Mouse (Mus musculus): ENCODE data around the gene Cdkn3. TPM values are rescaled to one million over a fixed set of nuclear protein-coding genes. Genes with fewer than 3 reads are reported as not detected.
"Not testable (repeated sequence)": the region's sequence is repeated elsewhere in the genome, so short reads cannot be mapped to it uniquely, and the experiment has no call there.

The Cdkn3 gene
- polyA plus RNA-seq, 1 experiment from 2014 or later = 47.3 TPM

DNA sequence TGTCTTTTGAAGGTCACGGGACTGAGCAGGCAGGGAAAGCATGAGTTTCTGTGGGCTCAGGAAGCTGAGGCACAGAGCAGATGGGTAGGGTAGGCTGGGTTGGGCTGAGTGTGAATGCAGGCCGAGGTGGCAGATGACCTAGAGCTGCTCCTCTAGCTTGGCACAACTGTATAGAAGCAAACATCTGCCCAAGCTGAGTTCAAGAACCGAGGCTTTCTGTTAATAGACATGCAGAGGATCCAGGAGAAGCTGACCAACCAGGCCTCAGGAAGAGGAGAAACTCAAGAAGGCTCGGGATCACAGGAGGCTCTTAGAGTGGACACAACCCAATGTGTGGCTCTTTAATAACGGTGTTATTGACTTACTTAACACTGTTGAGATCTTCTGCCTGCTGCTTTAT is 45.8 kb downstream of the Cdkn3 start:
- 82% methylated on average over 5 of the region's 5 CpGs for WGBS
- no peak for ATAC-seq (ENCODE audit: extremely low read depth, insufficient number of reproducible peaks, low FRiP score, low TSS enrichment)

DNA sequence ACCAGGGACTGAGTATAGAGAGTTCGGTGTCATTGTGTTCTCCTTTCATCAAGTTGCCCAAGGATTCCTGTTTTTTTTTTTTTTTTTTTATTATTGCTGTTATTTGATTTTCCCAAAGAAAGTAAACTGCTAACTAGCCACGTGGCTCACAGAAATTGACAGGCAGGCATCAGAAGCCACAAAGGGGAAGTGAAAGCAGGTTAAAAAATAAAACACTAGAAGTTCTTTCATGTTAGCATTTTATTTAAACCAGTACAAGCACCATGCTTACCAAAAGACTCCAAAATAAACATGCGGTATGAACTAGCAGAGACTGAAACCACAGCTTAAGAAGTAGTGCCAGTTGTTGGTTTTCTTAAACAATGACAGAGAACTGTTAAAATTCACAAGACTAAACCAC is 47.6 kb downstream of the Cdkn3 start:
- Histone ChIP-seq H3K27me3 (replicated peaks) (no peaks in the 10 kb centered on the region), H3K9ac (no peak overlapping the region), H3K27ac (replicated peaks) (no peak overlapping the region), H3K9me3 (no peaks in the 10 kb centered on the region), H3K4me3 (no peak overlapping the region), H3K36me3 (peaks cover 61% of the 10 kb centered on the region), H3K4me1 (0 out of 2 replicates have a peak, but pooled peaks cover 6% of the 10 kb centered on the region), H3K4me2 (no peak overlapping the region)
- 83% methylated on average over 3 of the region's 3 CpGs for WGBS
- ATAC-seq (ENCODE audit: extremely low read depth, insufficient number of reproducible peaks, low FRiP score, low TSS enrichment) = no peak

More for the DNA sequence above, 45.8 kb downstream of the Cdkn3 start:
- 0 out of 2 replicates have a peak, but pooled peaks cover 6% of the 10 kb centered on the region for H3K4me1 ChIP-seq
- H3K4me3 ChIP-seq = no peak overlapping the region
- peaks cover 45% of the 10 kb centered on the region for H3K36me3 ChIP-seq
- H3K4me2 ChIP-seq = no peak overlapping the region
- H3K9ac ChIP-seq = no peak overlapping the region
- H3K9me3 ChIP-seq = no peaks in the 10 kb centered on the region
- H3K27ac ChIP-seq (replicated peaks) = no peak overlapping the region
- no peaks in the 10 kb centered on the region for H3K27me3 ChIP-seq (replicated peaks)

DNA sequence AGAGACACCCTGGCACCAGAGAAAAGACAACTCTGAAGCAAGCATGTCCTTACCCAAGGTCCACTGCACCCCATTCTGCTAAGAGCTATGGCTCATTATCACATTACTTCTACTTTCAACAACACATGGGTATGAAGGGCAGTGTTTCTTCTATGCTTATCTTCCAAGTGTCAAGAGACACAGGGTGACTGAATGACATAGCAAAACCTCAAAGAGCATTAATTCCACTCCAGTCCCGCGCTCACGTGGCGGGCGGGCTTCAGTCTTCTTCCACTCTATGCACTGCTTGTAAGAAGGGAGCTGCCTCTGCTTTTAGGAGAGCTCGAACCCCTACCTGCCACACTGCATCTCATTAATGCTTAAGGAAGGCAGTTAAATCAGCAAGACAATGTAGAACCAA is 55.3 kb downstream of the Cdkn3 start:
- H3K4me1 ChIP-seq = peaks cover 24% of the 10 kb centered on the region
- no peak overlapping the region for H3K27ac ChIP-seq (replicated peaks)
- H3K27me3 ChIP-seq (replicated peaks) = no peaks in the 10 kb centered on the region
- H3K4me3 ChIP-seq = no peak overlapping the region
- 46% methylated on average over 6 of the region's 6 CpGs for WGBS
- no peak overlapping the region for H3K9ac ChIP-seq
- peak; percentile 70; the same call in 1 of the 2 replicates for ATAC-seq (ENCODE audit: extremely low read depth, insufficient number of reproducible peaks, low FRiP score, low TSS enrichment)
- H3K9me3 ChIP-seq = no peaks in the 10 kb centered on the region
- H3K4me2 ChIP-seq = 0 out of 2 replicates have a peak overlapping the region, but pooled peaks have one; percentile 10
- H3K36me3 ChIP-seq = peaks cover 61% of the 10 kb centered on the region

- peaks cover 31% of the 10 kb centered on the region for H3K4me1 ChIP-seq
- ATAC-seq (ENCODE audit: extremely low read depth, insufficient number of reproducible peaks, low FRiP score, low TSS enrichment) = no peak
- no peak overlapping the region for H3K27ac ChIP-seq (replicated peaks)
- H3K27me3 ChIP-seq (replicated peaks) = no peaks in the 10 kb centered on the region
- no peak overlapping the region for H3K4me3 ChIP-seq
- no peaks in the 10 kb centered on the region for H3K9me3 ChIP-seq
- H3K36me3 ChIP-seq = peaks cover 48% of the 10 kb centered on the region
- H3K4me2 ChIP-seq = no peak overlapping the region
- 83% methylated on average over 8 of the region's 8 CpGs for WGBS
- no peak overlapping the region for H3K9ac ChIP-seq
Observed at GRCm38 (mm10) chr14:46816916-46817622, 56.7 kb downstream of the Cdkn3 start.

GRCm38 (mm10) chr14:46818743-46819142 is 58.4 kb downstream of the Cdkn3 start:
- H3K27me3 ChIP-seq (replicated peaks) = no peaks in the 10 kb centered on the region
- WGBS = 91% methylated on average over 7 of the region's 7 CpGs
- H3K4me3 ChIP-seq = no peak overlapping the region
- no peak overlapping the region for H3K9ac ChIP-seq
- no peak for ATAC-seq (ENCODE audit: extremely low read depth, insufficient number of reproducible peaks, low FRiP score, low TSS enrichment)
- H3K4me2 ChIP-seq = no peak overlapping the region
- no peak overlapping the region for H3K27ac ChIP-seq (replicated peaks)
- peaks cover 35% of the 10 kb centered on the region for H3K4me1 ChIP-seq
- peaks cover 32% of the 10 kb centered on the region for H3K36me3 ChIP-seq
- H3K9me3 ChIP-seq = no peaks in the 10 kb centered on the region

GRCm38 (mm10) chr14:46819961-46820360 is 59.6 kb downstream of the Cdkn3 start:
- not testable (repeated sequence) for H3K27ac ChIP-seq (replicated peaks); H3K9ac ChIP-seq; H3K27me3 ChIP-seq (replicated peaks); H3K9me3 ChIP-seq; ATAC-seq (ENCODE audit: extremely low read depth, insufficient number of reproducible peaks, low FRiP score, low TSS enrichment); H3K4me3 ChIP-seq
- peak overlapping the region; percentile 93; the same call in 1 of the 2 replicates for H3K4me2 ChIP-seq
- H3K36me3 ChIP-seq = peaks cover 23% of the 10 kb centered on the region
- peaks cover 35% of the 10 kb centered on the region for H3K4me1 ChIP-seq
- 83% methylated on average over 5 of the region's 6 CpGs for WGBS

Other genes starting within 250 kb of the Cdkn3 start
- 162 and 175 TPM in 2 replicates for gene Cnih1, start 27.9 kb downstream of the Cdkn3 start, polyA plus RNA-seq (2015; fragmentation: Nextera tagmentation; extraction: Ambion mirVana)
- gene Gmfb, start 61.7 kb downstream of the Cdkn3 start, polyA plus RNA-seq (2015; fragmentation: Nextera tagmentation; extraction: Ambion mirVana) = 47.6 and 47.9 TPM in 2 replicates
- 24.3 and 25.4 TPM in 2 replicates for gene Cgrrf1, start 71.6 kb downstream of the Cdkn3 start, polyA plus RNA-seq (2015; fragmentation: Nextera tagmentation; extraction: Ambion mirVana)
- 13.4 and 16.3 TPM in 2 replicates for gene Samd4, start 122.3 kb downstream of the Cdkn3 start, polyA plus RNA-seq (2015; fragmentation: Nextera tagmentation; extraction: Ambion mirVana)